Mouse (Mus musculus): ENCODE results near the gene Rnf150. TPM values are rescaled to one million over a fixed set of nuclear protein-coding genes. Genes with fewer than 3 reads are reported as not detected.

The Rnf150 gene
- polyA plus RNA-seq, 1 experiment from 2014 or later = 1.2 TPM

DNA sequence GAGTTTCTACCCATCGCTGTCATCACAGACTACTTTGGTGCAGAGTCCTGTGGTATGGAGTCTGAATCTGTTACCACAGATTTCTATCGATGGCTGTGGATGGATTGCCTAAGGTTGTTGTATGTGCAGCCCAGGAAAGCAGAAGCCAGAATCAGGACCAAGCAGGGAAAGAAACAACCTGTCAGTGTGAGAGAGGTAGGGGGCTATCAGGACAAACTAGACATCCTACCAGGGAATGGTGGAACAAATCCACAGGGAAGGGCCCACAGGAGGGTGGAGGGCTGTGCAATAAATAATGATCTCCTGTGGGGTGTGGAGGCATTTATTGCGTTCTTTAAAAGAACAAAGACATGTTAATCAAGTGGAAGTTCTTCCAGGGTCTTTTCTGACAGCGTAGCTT, 56.5 kb downstream of the Rnf150 start:
- no peak overlapping the region for H3K4me2 ChIP-seq (replicated peaks)
- no peaks in the 10 kb centered on the region for H3K4me1 ChIP-seq (replicated peaks)
- WGBS = 67% methylated on average over 4 of the region's 4 CpGs
- H3K27me3 ChIP-seq (replicated peaks) = no peaks in the 10 kb centered on the region
- no peak for ATAC-seq
- H3K4me3 ChIP-seq (replicated peaks) = no peak overlapping the region
- H3K36me3 ChIP-seq = no peaks in the 10 kb centered on the region
- H3K9ac ChIP-seq = no peak overlapping the region
- no peak overlapping the region for H3K27ac ChIP-seq
- H3K9me3 ChIP-seq = no peaks in the 10 kb centered on the region

DNA sequence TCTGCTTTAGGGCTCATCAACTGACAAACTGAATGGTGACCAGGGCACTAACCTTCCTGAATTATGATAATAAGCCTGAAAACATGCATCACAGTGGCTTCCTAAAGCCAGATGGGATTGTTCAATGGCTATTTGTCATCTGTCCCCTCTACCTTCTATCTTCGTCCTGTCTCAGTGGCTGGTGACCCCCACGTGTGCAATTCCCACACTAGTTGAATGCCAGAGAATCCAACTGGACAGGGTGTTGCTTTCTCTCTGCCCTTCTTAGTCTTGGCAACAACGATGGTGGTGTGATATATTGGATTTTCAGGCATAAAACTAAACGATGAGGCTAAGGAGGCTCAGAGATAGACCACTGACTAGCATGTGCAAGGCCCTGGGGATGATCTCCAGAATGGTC, 57.0 kb downstream of the Rnf150 start:
- Histone ChIP-seq H3K36me3 (no peaks in the 10 kb centered on the region), H3K9ac (no peak overlapping the region), H3K4me1 (replicated peaks) (no peaks in the 10 kb centered on the region), H3K27me3 (replicated peaks) (no peaks in the 10 kb centered on the region), H3K4me3 (replicated peaks) (no peak overlapping the region), H3K9me3 (no peaks in the 10 kb centered on the region), H3K27ac (no peak overlapping the region), H3K4me2 (replicated peaks) (no peak overlapping the region)
- WGBS = 70% methylated on average over 4 of the region's 4 CpGs
- no peak for ATAC-seq

- no peaks in the 10 kb centered on the region for H3K27me3 ChIP-seq (replicated peaks)
- H3K4me2 ChIP-seq (replicated peaks) = no peak overlapping the region
- H3K9me3 ChIP-seq = no peaks in the 10 kb centered on the region
- H3K36me3 ChIP-seq = no peaks in the 10 kb centered on the region
- H3K4me1 ChIP-seq (replicated peaks) = no peaks in the 10 kb centered on the region
- H3K9ac ChIP-seq = no peak overlapping the region
- ATAC-seq = no peak
- no peak overlapping the region for H3K4me3 ChIP-seq (replicated peaks)
- 94% methylated on average over 3 of the region's 3 CpGs for WGBS
- H3K27ac ChIP-seq = no peak overlapping the region
Observed at GRCm38 (mm10) chr8:82925286-82925685, 62.1 kb downstream of the Rnf150 start.

- no peak overlapping the region for H3K9ac ChIP-seq
- no peak overlapping the region for H3K4me2 ChIP-seq (replicated peaks)
- ATAC-seq = no peak
- no peaks in the 10 kb centered on the region for H3K9me3 ChIP-seq
- no peak overlapping the region for H3K27ac ChIP-seq
- no peaks in the 10 kb centered on the region for H3K36me3 ChIP-seq
- no peaks in the 10 kb centered on the region for H3K27me3 ChIP-seq (replicated peaks)
- WGBS = 79% methylated on average over 5 of the region's 5 CpGs
- no peaks in the 10 kb centered on the region for H3K4me1 ChIP-seq (replicated peaks)
- H3K4me3 ChIP-seq (replicated peaks) = no peak overlapping the region
Observed at GRCm38 (mm10) chr8:82926518-82926917, 63.4 kb downstream of the Rnf150 start.

GRCm38 (mm10) chr8:82931554-82931953, 68.4 kb downstream of the Rnf150 start:
- no peaks in the 10 kb centered on the region for H3K9me3 ChIP-seq
- WGBS = 93% methylated on average over 7 of the region's 7 CpGs
- ATAC-seq = no peak
- H3K27me3 ChIP-seq (replicated peaks) = no peaks in the 10 kb centered on the region
- H3K27ac ChIP-seq = no peak overlapping the region
- no peak overlapping the region for H3K9ac ChIP-seq
- no peak overlapping the region for H3K4me2 ChIP-seq (replicated peaks)
- no peak overlapping the region for H3K4me3 ChIP-seq (replicated peaks)
- H3K36me3 ChIP-seq = no peaks in the 10 kb centered on the region
- no peaks in the 10 kb centered on the region for H3K4me1 ChIP-seq (replicated peaks)

GRCm38 (mm10) chr8:82936162-82936561, 73.0 kb downstream of the Rnf150 start:
- Histone ChIP-seq H3K9ac (no peak overlapping the region), H3K27ac (no peak overlapping the region), H3K4me1 (replicated peaks) (peaks cover 19% of the 10 kb centered on the region), H3K9me3 (no peaks in the 10 kb centered on the region), H3K4me2 (replicated peaks) (no peak overlapping the region), H3K36me3 (no peaks in the 10 kb centered on the region), H3K4me3 (replicated peaks) (no peak overlapping the region), H3K27me3 (replicated peaks) (no peaks in the 10 kb centered on the region)
- 84% methylated on average over 7 of the region's 7 CpGs for WGBS
- ATAC-seq = no peak

GRCm38 (mm10) chr8:82936866-82937265, 73.7 kb downstream of the Rnf150 start:
- Histone ChIP-seq H3K27me3 (replicated peaks) (no peaks in the 10 kb centered on the region), H3K4me2 (replicated peaks) (no peak overlapping the region), H3K4me1 (replicated peaks) (peaks cover 21% of the 10 kb centered on the region), H3K36me3 (no peaks in the 10 kb centered on the region), H3K4me3 (replicated peaks) (no peak overlapping the region), H3K9ac (no peak overlapping the region), H3K9me3 (no peaks in the 10 kb centered on the region), H3K27ac (no peak overlapping the region)
- 58% methylated on average over 4 of the region's 4 CpGs for WGBS
- no peak for ATAC-seq

- peaks cover 31% of the 10 kb centered on the region for H3K4me1 ChIP-seq (replicated peaks)
- H3K27ac ChIP-seq = peak overlapping the region; percentile 73
- 6% methylated on average over 6 of the region's 6 CpGs for WGBS
- ATAC-seq = peak; percentile 85
- H3K27me3 ChIP-seq (replicated peaks) = no peaks in the 10 kb centered on the region
- H3K4me2 ChIP-seq (replicated peaks) = peak overlapping the region; percentile 34
- H3K4me3 ChIP-seq (replicated peaks) = no peak overlapping the region
- H3K9me3 ChIP-seq = no peaks in the 10 kb centered on the region
- H3K9ac ChIP-seq = no peak overlapping the region
- no peaks in the 10 kb centered on the region for H3K36me3 ChIP-seq
Observed at GRCm38 (mm10) chr8:82939912-82940311, 76.8 kb downstream of the Rnf150 start.

DNA sequence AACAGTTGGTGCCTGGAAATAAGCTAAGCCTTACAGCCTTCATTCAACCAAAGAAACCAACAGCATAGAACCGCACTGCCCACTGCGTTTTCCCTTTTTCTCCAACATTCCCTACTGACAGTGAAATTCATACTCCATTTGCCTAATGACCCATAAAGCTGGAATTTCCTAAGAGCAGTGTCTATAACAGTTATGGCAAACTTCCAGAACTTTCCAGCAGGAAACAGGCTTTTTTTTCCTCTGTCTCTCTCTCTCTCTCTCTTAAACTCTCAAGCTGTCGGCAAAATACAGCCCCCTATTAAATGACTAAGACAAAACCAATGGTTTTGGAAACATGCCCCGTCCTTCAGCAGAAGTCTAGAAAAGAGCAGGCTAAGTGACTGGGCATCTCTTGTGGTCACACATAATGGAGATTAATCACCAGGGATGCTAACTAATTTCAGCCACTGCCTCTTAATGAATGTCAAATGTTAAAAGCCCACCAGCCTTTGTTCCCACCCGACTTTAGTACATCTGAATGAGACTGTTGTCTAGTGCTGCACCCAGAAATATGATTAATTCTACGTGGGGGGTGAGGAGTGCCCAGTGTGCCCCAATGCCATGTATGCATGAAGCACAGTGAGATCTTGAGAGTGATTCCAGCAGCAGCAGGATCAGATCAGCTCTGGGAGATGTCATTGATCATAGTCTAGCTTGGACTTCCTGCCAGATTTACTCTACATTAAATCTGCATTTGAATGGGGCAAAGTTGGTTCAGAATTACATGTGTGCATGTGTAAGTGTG, 80.3 kb downstream of the Rnf150 start:
- H3K4me1 ChIP-seq (replicated peaks) = peaks cover 25% of the 10 kb centered on the region
- no peak overlapping the region for H3K4me3 ChIP-seq (replicated peaks)
- H3K36me3 ChIP-seq = no peaks in the 10 kb centered on the region
- no peak overlapping the region for H3K9ac ChIP-seq
- H3K4me2 ChIP-seq (replicated peaks) = no peak overlapping the region
- no peaks in the 10 kb centered on the region for H3K9me3 ChIP-seq
- no peaks in the 10 kb centered on the region for H3K27me3 ChIP-seq (replicated peaks)
- H3K27ac ChIP-seq = 0 out of 2 replicates have a peak overlapping the region, but pooled peaks have one; percentile 34
- 45% methylated on average over 6 of the region's 6 CpGs for WGBS
- ATAC-seq = peak; percentile 26; the same call in 1 of the 2 replicates

GRCm38 (mm10) chr8:82945867-82946266, 82.7 kb downstream of the Rnf150 start:
- H3K9ac ChIP-seq = no peak overlapping the region
- H3K4me2 ChIP-seq (replicated peaks) = no peak overlapping the region
- no peak overlapping the region for H3K4me3 ChIP-seq (replicated peaks)
- WGBS = 75% methylated on average over 3 of the region's 3 CpGs
- no peak for ATAC-seq
- H3K27me3 ChIP-seq (replicated peaks) = no peaks in the 10 kb centered on the region
- H3K9me3 ChIP-seq = no peaks in the 10 kb centered on the region
- H3K4me1 ChIP-seq (replicated peaks) = peaks cover 13% of the 10 kb centered on the region
- no peak overlapping the region for H3K27ac ChIP-seq
- H3K36me3 ChIP-seq = no peaks in the 10 kb centered on the region

- Histone ChIP-seq H3K4me2 (replicated peaks) (no peak overlapping the region), H3K27me3 (replicated peaks) (no peaks in the 10 kb centered on the region), H3K9ac (no peak overlapping the region), H3K9me3 (no peaks in the 10 kb centered on the region), H3K36me3 (no peaks in the 10 kb centered on the region), H3K27ac (no peak overlapping the region), H3K4me1 (replicated peaks) (peaks cover 10% of the 10 kb centered on the region), H3K4me3 (replicated peaks) (no peak overlapping the region)
- 71% methylated on average over 1 of the region's 1 CpGs for WGBS
- no peak for ATAC-seq
Observed at GRCm38 (mm10) chr8:82946658-82947057, 83.5 kb downstream of the Rnf150 start.

DNA sequence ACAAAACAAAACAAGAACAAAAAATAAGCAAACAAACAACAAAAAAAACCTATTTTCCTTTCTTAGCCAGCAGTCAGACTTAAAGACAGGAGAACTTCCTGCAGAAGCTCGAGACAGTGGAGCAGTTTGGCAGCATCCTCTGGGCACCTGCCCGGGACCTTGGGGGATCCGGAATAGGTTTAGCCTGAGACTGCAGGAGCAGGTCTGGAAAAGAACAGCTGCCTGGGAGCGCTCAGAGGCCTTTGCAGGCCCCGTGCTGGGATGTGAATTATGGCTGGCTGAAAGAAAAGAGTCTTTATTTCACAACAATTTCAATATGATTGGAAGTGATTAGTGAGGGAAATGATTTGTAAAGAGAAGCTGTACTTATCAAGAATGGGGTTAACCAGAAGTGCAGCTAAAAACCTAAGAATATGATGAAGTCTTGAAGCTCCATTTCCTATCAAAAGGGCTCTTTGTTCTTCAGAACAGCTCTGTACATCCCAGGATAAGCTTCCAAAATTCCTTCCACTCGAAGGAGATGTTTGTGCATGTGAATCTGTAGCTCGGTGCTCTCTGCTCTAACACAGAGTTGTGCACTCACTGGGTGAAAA, 92.1 kb downstream of the Rnf150 start:
- H3K9me3 ChIP-seq = no peaks in the 10 kb centered on the region
- 59% methylated on average over 7 of the region's 7 CpGs for WGBS
- peak; percentile 65; the same call in 1 of the 2 replicates for ATAC-seq
- H3K9ac ChIP-seq = no peak overlapping the region
- no peak overlapping the region for H3K27ac ChIP-seq
- H3K27me3 ChIP-seq (replicated peaks) = no peaks in the 10 kb centered on the region
- 0 out of 2 replicates have a peak, but pooled peaks cover 4% of the 10 kb centered on the region for H3K4me1 ChIP-seq (replicated peaks)
- H3K4me3 ChIP-seq (replicated peaks) = no peak overlapping the region
- H3K36me3 ChIP-seq = no peaks in the 10 kb centered on the region
- no peak overlapping the region for H3K4me2 ChIP-seq (replicated peaks)

DNA sequence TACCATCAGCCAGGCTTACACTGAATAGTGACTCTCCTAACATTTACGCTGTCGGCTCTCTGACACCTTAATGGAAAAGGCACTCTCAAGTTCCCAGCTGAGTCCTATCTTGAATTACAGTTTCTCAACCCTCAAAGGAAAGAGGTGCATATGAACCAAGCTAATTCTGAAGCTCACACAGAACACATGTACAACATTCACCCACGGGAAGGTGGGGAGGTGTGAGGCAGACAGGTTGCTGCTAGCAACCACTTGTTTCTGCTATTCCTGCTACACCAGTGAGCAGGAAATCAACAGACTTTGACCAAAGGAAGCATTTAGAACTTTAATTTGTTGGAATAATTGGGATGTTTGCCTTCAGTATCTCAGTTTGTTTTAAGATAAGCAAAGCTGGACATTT, 96.3 kb downstream of the Rnf150 start:
- Histone ChIP-seq H3K36me3 (no peaks in the 10 kb centered on the region), H3K4me1 (replicated peaks) (0 out of 2 replicates have a peak, but pooled peaks cover 4% of the 10 kb centered on the region), H3K4me3 (replicated peaks) (no peak overlapping the region), H3K9me3 (no peaks in the 10 kb centered on the region), H3K4me2 (replicated peaks) (no peak overlapping the region), H3K9ac (no peak overlapping the region), H3K27me3 (replicated peaks) (no peaks in the 10 kb centered on the region), H3K27ac (no peak overlapping the region)
- WGBS = 64% methylated on average over 3 of the region's 3 CpGs
- peak; percentile 48 for ATAC-seq

Data from intestine, embryonic 15.5 days (tissue).